19 mouse cellular contexts compared by ENCODE assay signal in genomic region chr13:93135501-93135900, GRCm38 (mm10).
"Had no signal": no experiment of that assay in that cellular context is flagged by ENCODE, and none has a peak within 500 bp of the region (broad histone marks: within the 10 kb centered on the region; RNA-seq: fewer than 3 reads in every experiment).

No protein-coding gene starts in this region.

- H3K4me2 ChIP-seq: limb, embryonic 12.5 days; limb, embryonic 15.5 days; liver, embryonic 11.5 days; lung, embryonic 14.5 days; neural tube, embryonic 13.5 days had no signal

- H3K27ac ChIP-seq: limb, embryonic 12.5 days; limb, embryonic 15.5 days; liver, embryonic 14.5 days; macrophage; neural tube, embryonic 13.5 days had no signal

- DNase-seq: kidney, adult 2 months; kidney, postnatal 14 days; kidney, postnatal 4 days; left cerebral cortex, postnatal 4 days; liver, postnatal 0 days; lung, embryonic 14.5 days; midbrain, embryonic 14.5 days; retina, postnatal 1 day; right cerebral cortex, postnatal 25 days; thymus, adult 2 months; thymus, postnatal 14 days; thymus, postnatal 4 days had no signal

- H3K36me3 ChIP-seq: limb, embryonic 12.5 days; limb, embryonic 15.5 days; neural tube, embryonic 13.5 days had no signal

- H3K9ac ChIP-seq: limb, embryonic 12.5 days; limb, embryonic 15.5 days; liver, embryonic 14.5 days; liver, postnatal 0 days; lung, embryonic 14.5 days; neural tube, embryonic 13.5 days had no signal

- H3K27me3 ChIP-seq: limb, embryonic 12.5 days; limb, embryonic 15.5 days; neural tube, embryonic 13.5 days had no signal

- H3K9me3 ChIP-seq: limb, embryonic 12.5 days; limb, embryonic 15.5 days; neural tube, embryonic 13.5 days had no signal

- ATAC-seq: liver, postnatal 0 days; lung, postnatal 0 days had no signal

- H3K4me3 ChIP-seq: limb, embryonic 12.5 days; limb, embryonic 15.5 days; neural tube, embryonic 13.5 days had no signal

- H3K4me1 ChIP-seq: limb, embryonic 12.5 days; neural tube, embryonic 13.5 days had no signal
